Mouse (Mus musculus) bone marrow macrophage, adult 2 months (primary cell): ENCODE data around the gene Kcna2. TPM values are rescaled to one million over a fixed set of nuclear protein-coding genes. Genes with fewer than 3 reads are reported as not detected.

Experiments
- H3K27ac ChIP-seq: 2 replicates; pipeline ENCODE4 v1.5.1; 2012; ENCODE audit warnings: low read depth, low read length; ENCODE audit not compliant: insufficient read depth
- H3K4me1 ChIP-seq: 2 replicates; pipeline ENCODE4 v1.6.1; 2012; ENCODE audit warnings: low read length; ENCODE audit not compliant: control insufficient read depth, insufficient read depth
- H3K4me3 ChIP-seq: 2 replicates; pipeline ENCODE4 v1.5.1; 2012; ENCODE audit warnings: mild to moderate bottlenecking, low read length, moderate library complexity; ENCODE audit not compliant: insufficient read depth
- CTCF ChIP-seq: IDR thresholded peaks from 2 replicates; pipeline ENCODE4 v1.5.1; 2012; ENCODE audit warnings: low read depth, mild to moderate bottlenecking, low read length, moderate library complexity
- POLR2A ChIP-seq: IDR thresholded peaks from 2 replicates; pipeline ENCODE4 v1.6.1; 2012; ENCODE audit warnings: mild to moderate bottlenecking, low read depth, low read length, borderline replicate concordance
- polyA plus RNA-seq: library from polyadenylated mRNA; stranded (reverse); fragments of >200 nt; gene quantifications from 2 replicates; pipeline ENCODE4 v1.2.4, GENCODE M21; 2012; ENCODE audit not compliant: missing spikeins, insufficient read depth, insufficient read length

Gene Kcna2
- polyA plus RNA-seq, 1 experiment: not detected

DNA sequence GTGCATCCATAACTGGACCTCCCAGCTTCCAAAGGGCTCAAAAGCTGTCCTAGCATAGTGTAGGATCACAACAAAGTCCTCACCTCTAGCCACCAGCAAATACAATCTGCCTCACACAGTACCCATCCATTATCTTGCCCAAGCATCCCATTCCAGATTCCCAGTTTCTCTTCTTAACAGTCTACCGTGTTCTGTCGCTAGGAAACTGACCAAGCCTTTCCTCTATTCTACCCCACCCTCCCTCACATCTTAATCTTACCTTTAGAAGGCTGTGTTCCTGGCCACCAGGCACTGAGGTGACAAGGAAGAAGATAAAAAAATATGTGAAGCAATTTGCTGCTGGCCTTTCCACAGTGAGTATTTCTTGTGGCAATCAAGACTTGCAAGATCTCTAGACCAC is 14.8 kb downstream of the Kcna2 start:
- no peak overlapping the region for H3K27ac ChIP-seq
- H3K4me3 ChIP-seq: no peak overlapping the region
- H3K4me1 ChIP-seq: peaks cover 2% of the 10 kb centered on the region; the same call in 1 of the 2 replicates
- TF ChIP-seq CTCF: no peak

DNA sequence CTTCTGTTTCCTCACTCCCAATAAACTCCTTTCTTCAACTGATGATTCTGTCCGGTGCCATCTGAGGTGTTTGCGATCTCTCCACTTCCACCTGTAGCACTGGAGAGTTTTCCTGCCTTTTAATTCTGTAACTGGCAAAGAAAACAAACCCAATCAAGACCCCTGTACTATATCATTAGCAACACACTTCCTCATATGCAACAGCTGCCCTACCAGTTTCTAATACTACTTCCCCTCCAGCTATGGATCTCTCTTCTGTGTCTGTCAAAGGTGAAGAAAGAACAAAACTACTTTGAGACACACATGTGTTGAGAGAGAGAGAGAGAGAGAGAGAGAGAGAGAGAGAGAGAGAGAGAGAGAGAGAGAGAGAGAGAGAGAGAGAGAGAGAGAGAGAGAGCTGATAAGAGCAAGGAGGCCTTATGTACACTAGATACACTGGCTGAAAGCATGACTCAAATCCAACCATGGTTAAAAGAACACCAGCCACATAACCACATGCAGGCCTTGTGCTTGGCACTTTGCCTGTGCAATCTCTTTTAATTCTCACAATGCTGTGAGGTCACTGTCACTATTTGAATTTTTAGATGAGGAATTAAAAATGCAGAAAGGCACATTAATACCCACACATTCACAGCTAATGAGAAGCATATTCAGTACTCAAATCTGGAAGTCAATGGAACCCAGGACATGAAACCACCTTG is 19.1 kb downstream of the Kcna2 start:
- no peak for TF ChIP-seq CTCF
- TF ChIP-seq POLR2A: no peak
- no peak overlapping the region for H3K4me3 ChIP-seq
- peaks cover 2% of the 10 kb centered on the region; the same call in 1 of the 2 replicates for H3K4me1 ChIP-seq
- no peak overlapping the region for H3K27ac ChIP-seq

DNA sequence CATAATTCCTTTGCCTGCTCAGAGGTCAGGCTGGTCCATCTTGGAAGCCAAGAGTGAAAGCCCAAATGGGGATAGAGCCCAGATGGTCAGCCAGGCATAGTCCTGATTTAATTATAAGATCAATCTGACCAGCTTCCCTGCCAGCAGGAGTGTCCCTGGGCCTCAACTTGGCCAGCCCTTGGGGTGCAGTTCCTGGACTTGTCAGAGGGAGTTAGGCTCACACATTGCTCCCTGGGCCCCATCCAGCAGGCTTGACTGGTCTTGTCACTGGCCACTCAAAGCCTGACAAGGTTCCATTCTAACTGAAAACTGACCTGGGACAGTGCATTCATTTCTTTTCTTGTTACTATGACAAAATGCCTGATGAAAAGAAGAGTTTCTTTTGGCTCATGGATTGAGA is 21.4 kb downstream of the Kcna2 start:
- Histone ChIP-seq H3K4me3 (no peak overlapping the region), H3K27ac (no peak overlapping the region), H3K4me1 (peaks cover 2% of the 10 kb centered on the region; the same call in 1 of the 2 replicates)
- TF ChIP-seq CTCF: no peak
- no peak for TF ChIP-seq POLR2A

DNA sequence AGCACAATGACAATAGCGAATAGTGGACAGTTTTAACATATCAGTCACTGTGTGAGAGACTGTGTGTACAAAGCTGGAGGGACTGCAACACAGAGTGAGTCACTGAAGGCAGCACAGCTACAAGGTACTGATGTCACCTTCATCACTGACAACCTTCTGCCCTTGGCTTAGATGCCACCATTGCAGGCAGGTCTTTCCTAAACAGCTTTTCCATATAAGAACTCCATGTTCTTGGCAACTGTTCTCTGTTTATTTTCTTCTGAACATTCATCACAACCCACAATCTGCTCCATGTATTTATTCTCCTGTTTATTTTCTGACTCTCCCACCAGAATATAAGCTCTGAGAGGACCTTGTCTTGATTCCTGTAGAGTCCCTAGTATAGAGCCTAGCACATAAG is 26.7 kb downstream of the Kcna2 start:
- H3K4me3 ChIP-seq: no peak overlapping the region
- TF ChIP-seq CTCF: no peak
- no peak for TF ChIP-seq POLR2A

DNA sequence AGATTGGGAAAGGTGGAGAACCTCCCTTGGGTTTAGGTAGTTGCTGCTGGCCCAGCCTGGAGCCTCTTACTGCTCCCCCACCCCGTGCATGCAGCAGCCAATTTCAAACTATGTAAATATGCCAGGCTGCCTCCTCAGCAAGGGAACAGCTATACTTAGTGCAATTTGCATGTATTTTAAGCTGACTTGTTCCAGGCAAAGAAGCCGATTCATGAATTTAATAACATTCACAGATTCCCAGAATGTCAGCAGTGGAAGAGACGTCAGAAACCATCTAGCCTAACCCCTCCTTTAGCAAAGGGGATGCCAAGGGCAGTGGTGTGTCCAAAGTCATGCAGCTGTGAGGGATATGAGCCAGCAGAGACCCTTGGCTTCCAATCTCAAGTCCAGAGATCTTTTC is 27.5 kb downstream of the Kcna2 start:
- Histone ChIP-seq H3K27ac (no peak overlapping the region), H3K4me3 (no peak overlapping the region), H3K4me1 (no peaks in the 10 kb centered on the region)

More for the DNA sequence above, 26.7 kb downstream of the Kcna2 start:
- Histone ChIP-seq H3K27ac (no peak overlapping the region), H3K4me1 (no peaks in the 10 kb centered on the region)

DNA sequence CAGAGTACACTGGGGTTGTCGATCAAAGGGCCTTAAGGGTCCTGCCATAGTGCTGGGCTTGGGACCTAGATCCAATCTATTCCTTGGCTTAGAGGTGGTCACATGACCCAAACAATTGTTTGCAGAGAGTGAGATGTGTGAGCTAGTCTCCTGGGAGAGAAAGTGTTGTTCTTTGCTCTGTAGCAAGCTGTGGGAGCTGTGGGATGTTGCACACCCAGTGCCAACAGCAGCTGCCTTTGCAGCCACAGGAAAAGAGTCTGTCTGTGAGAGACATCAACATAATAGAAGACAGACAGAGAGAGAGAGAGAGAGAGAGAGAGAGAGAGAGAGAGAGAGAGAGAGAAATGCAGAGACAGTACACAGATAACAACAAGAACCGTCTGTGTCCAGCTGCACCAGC is 28.3 kb downstream of the Kcna2 start:
- TF ChIP-seq CTCF (no peak), POLR2A (no peak)
- H3K4me1 ChIP-seq: no peaks in the 10 kb centered on the region
- H3K27ac ChIP-seq: no peak overlapping the region
- H3K4me3 ChIP-seq: no peak overlapping the region

More for the DNA sequence above, 27.5 kb downstream of the Kcna2 start:
- no peak for TF ChIP-seq CTCF
- no peak for TF ChIP-seq POLR2A

DNA sequence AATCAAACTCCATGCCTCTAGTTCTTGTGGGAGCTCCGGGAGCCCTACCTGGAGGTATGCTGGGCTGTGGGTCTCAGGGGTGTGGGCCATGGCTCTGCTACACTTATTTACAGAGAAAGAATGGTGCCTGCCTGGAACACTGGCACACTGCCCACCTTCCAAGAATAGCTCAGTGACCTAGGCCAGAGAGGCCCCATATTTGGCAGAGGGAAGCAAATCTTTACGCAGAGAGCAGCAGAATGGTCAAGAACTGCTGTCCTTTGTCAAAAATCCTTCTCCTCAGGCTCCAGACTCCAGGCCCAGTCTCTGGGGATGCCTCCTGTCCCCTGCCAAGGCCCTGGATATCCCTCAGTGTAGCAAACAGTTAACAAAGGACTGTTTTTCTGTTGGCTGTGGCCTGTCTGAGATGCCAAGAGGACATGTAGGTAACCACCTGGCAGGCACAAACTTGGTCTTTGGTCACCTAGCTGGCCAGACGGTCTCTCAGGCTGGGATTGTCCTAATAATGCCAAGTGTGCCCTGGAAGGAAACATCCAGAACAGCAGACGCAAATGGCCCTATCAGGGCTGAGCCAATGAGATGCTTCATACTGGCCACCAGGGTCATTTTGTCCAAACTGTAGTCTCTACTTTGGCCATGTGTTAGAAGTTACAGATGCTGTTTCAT is 29.8 kb downstream of the Kcna2 start:
- no peaks in the 10 kb centered on the region for H3K4me1 ChIP-seq
- no peak overlapping the region for H3K27ac ChIP-seq

DNA sequence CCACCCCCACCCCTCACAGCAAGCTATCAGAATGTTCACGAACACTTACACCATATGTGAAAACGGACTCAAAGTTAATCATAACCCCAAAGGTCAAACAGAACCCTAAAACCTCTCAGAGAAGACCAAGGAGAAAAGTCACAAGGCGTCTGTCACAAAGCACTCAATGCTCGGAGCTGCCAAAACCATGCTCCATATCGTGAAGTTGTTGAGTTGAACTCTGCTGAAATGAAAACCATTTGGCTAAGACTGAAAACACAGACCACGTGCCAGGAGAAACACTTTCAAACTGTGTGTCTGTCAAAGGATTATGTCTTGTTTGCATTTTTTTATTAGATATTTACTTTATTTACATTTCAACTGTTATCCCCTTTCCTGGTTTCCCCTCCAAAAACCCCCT is 30.9 kb downstream of the Kcna2 start:
- H3K4me1 ChIP-seq: no peaks in the 10 kb centered on the region
- TF ChIP-seq CTCF: no peak
- TF ChIP-seq POLR2A: no peak
- no peak overlapping the region for H3K4me3 ChIP-seq
- no peak overlapping the region for H3K27ac ChIP-seq

More for the DNA sequence above, 29.8 kb downstream of the Kcna2 start:
- no peak overlapping the region for H3K4me3 ChIP-seq
- no peak for TF ChIP-seq CTCF
- TF ChIP-seq POLR2A: no peak

DNA sequence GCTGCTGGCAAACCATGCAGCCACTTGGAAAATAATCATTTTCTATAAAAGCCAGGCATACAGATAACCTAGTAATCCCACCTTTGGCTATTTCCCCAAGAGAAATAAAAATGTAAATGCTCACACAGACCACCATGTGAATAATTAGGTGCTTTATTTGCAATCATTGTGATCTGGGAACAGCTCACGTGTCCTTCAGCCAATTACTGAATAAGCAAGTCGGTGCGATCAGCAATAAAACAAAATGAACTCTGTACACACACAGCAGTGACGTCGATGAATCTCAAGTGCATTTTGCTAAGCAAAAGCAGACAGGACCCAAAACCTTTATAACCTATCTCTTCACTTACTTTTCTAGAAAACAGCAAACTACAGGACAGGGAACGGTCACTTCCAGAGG is 31.7 kb downstream of the Kcna2 start:
- no peak overlapping the region for H3K4me3 ChIP-seq
- no peak overlapping the region for H3K27ac ChIP-seq
- no peak for TF ChIP-seq POLR2A
- TF ChIP-seq CTCF: no peak
- no peaks in the 10 kb centered on the region for H3K4me1 ChIP-seq

DNA sequence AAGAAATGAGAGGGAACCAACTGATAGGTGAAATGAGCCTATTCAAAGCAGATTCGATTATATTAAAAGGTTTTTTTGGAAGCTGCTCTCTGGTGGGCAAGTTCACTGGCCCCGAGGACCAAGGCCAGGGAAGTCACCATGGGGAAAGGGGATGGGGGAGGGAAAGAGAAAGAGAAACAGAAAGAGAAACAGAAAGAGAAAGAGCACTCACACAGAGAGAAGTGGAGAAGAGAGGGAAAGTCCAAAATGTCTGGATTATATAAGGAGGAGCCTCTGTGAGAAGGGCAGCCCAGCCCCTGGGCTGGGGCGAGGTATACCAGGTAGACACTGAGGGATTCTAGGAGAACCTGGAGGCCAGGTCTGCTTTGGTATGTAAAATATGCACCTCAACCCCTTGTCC is 33.5 kb downstream of the Kcna2 start:
- Histone ChIP-seq H3K4me3 (no peak overlapping the region), H3K4me1 (no peaks in the 10 kb centered on the region), H3K27ac (no peak overlapping the region)
- no peak for TF ChIP-seq CTCF
- TF ChIP-seq POLR2A: no peak

DNA sequence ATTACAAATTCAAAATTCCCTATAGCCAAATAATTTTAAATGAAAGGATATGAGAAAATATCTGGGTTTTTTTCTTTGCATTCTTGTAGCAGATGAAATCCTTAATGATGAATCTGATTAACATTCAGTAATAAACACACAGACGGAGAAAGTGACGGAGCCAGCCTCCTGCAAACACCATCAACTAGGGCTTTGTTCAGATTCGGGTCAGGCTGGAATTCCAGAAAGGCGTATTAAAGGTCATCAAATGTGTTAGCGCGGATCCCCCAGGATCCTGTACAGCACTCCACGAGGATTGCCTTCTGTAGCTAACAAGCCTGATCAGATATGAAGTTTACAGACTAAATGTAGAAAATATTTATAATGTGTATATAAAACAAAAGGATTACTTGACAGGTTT is 46.2 kb downstream of the Kcna2 start:
- TF ChIP-seq POLR2A (no peak), CTCF (no peak)
- Histone ChIP-seq H3K4me3 (no peak overlapping the region), H3K4me1 (no peaks in the 10 kb centered on the region), H3K27ac (no peak overlapping the region)
